Mouse (Mus musculus) midbrain, embryonic 11.5 days (tissue): ENCODE measurements around the gene Ttc7b. TPM values are rescaled to one million over a fixed set of nuclear protein-coding genes. Genes with fewer than 3 reads are reported as not detected.

Experiments
- ATAC-seq: fragments of 200-750 bp; cut with Nextera tagmentation; 2 replicates; pipeline ENCODE4 v1.8.0; 2017; ENCODE audit warnings: moderate TSS enrichment, moderate library complexity; ENCODE audit not compliant: low FRiP score
- DNase-seq: peaks from one replicate; pipeline ENCODE4 v3.0.0; 2015; ENCODE audit warnings: low spot score; ENCODE audit errors: missing footprints
- H3K27ac ChIP-seq: fragments of 300-500 bp; sonication (generic); 2 replicates; pipeline ENCODE4 v1.5.1; 2014; ENCODE audit warnings: low read depth, low read length
- H3K27me3 ChIP-seq: fragments of 300-500 bp; sonication (generic); 2 replicates; pipeline ENCODE4 v1.6.1; 2014; ENCODE audit warnings: mild to moderate bottlenecking, low read length, moderate library complexity, mixed read lengths; ENCODE audit not compliant: control insufficient read depth, insufficient read depth
- H3K36me3 ChIP-seq: fragments of 300-500 bp; sonication (generic); 2 replicates; pipeline ENCODE4 v1.6.1; 2014; ENCODE audit warnings: mild to moderate bottlenecking, low read length, moderate library complexity, mixed read lengths; ENCODE audit not compliant: control insufficient read depth, insufficient read depth
- H3K4me1 ChIP-seq: fragments of 300-500 bp; sonication (generic); 2 replicates; pipeline ENCODE4 v1.6.1; 2014; ENCODE audit warnings: low read length; ENCODE audit not compliant: control insufficient read depth, insufficient read depth
- H3K4me2 ChIP-seq: fragments of 300-500 bp; sonication (generic); 2 replicates; pipeline ENCODE4 v1.6.1; 2014; ENCODE audit warnings: mild to moderate bottlenecking, moderate library complexity
- H3K4me3 ChIP-seq: fragments of 300-500 bp; sonication (generic); 2 replicates; pipeline ENCODE4 v1.5.1; 2014; ENCODE audit warnings: low read depth, low read length
- H3K9ac ChIP-seq: fragments of 300-500 bp; sonication (generic); 2 replicates; pipeline ENCODE4 v1.6.1; 2014; ENCODE audit warnings: low read length
- H3K9me3 ChIP-seq: fragments of 300-500 bp; sonication (generic); 2 replicates; pipeline ENCODE4 v1.6.1; 2016; ENCODE audit warnings: low read length; ENCODE audit not compliant: control insufficient read depth
- WGBS: fragments of 180-500 bp; shearing (Covaris S2); extraction: QIAGEN DNeasy Blood & Tissue Kit; methylation state at CpG from one replicate; pipeline ENCODE4 v1.1.7; 2014; 5-methylcytosine and 5-hydroxymethylcytosine counted together
- polyA plus RNA-seq: library from polyadenylated mRNA; unstranded; fragments of >200 nt; fragmentation: Nextera tagmentation; extraction: Ambion mirVana; gene quantifications from 2 replicates; pipeline ENCODE4 v1.2.1, GENCODE M21; 2014

Gene Ttc7b
- polyA plus RNA-seq, 1 experiment from 2014 or later, result 9.2 TPM

DNA sequence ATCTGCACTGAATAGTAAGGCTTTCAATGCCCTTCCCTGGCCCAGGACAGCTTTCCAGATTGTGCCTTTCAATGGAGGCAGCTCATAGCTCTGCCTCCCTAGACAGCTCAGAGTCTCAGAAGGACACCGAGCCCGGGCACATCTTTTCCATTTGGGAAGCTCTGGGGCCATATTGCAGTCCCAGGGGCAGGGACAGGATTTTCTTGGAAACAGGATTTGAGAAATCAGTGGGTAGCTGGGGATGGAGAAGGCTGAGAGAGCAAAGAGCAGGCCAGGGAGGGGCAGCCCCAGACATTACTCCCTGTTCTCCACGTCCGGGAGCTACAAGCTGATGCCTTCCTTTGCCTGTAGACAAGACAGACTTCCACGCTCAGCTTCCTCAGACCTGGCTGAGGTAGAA lies 9.0 kb upstream of the Ttc7b start:
- ATAC-seq (no peak), DNase-seq (no peak)
- Histone ChIP-seq H3K36me3 (no peaks in the 10 kb centered on the region), H3K27me3 (no peaks in the 10 kb centered on the region), H3K27ac (no peak overlapping the region), H3K4me3 (no peak overlapping the region), H3K9me3 (no peaks in the 10 kb centered on the region), H3K4me2 (no peak overlapping the region), H3K9ac (no peak overlapping the region), H3K4me1 (peaks cover 20% of the 10 kb centered on the region)
- WGBS, result 78% methylated on average over 5 of the region's 5 CpGs

DNA sequence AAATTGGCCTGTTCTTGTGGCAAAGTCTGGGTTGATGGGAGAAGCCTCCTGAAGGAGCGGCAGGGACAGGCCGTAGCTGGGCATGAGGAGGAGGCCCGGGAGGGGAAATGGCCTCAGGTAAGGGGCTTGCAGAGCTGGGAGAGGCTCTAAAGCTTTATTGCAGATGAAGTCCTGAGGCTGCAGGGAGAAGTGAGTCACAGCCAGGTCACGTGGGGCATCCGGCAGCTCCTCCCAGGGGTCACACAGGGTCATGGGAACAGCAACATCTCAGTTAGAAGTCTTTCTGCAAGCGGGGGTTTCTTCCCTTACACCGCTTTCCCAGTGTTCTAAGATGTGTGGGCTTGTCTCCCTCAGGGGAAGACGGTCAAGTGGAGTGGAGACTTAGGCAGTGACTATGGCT lies 8.5 kb upstream of the Ttc7b start:
- no peak overlapping the region; the same call in 1 of the 2 replicates for H3K27ac ChIP-seq

DNA sequence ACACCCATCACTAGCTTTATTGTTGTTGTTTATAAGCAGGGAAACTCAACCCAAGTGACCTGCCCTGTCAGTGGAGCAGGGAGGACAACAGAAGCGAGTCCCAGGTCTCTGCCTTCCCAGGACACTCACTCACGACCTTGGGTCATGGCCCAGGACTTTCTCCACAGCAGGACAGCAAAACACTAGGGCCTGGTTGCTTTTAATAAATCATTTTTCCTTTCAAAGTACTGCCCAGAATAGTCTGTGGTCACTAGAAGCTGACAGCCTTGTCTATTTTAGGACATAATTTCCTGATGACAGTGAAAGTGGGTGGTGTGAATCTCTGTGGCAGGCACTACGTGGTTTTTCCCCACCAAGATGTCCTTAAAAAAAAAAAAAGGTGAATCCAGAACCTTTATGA lies 7.6 kb upstream of the Ttc7b start:
- no peak overlapping the region for H3K4me3 ChIP-seq
- H3K27ac ChIP-seq, result no peak overlapping the region

More for the DNA sequence above, 8.5 kb upstream of the Ttc7b start:
- H3K4me3 ChIP-seq, result no peak overlapping the region
- ATAC-seq, result no peak
- H3K4me1 ChIP-seq, result peaks cover 17% of the 10 kb centered on the region
- H3K4me2 ChIP-seq, result no peak overlapping the region
- H3K9me3 ChIP-seq, result no peaks in the 10 kb centered on the region
- no peaks in the 10 kb centered on the region for H3K27me3 ChIP-seq
- WGBS, result 12% methylated on average over 8 of the region's 8 CpGs
- no peaks in the 10 kb centered on the region for H3K36me3 ChIP-seq
- peak; percentile 86 for DNase-seq
- peak overlapping the region; percentile 41 for H3K9ac ChIP-seq

DNA sequence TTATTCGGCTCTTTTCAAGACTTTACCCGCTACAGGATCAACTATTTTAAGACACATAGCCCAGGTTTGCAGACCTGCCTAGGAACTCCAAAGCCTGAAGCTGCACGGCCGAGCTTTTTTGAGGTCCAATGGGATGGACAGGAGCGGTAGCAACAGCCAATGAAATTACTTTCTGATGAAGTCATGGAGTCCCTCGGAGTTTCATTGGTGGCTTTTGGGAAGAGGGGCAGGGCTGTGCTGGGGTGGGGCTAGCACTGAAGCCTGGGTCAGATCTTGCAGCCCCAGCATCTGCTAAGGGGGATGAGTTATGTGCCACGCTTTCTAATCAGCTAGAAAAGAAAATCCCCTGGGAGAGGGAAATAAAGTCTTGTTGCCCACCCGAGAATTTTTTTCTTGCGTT lies 7.1 kb upstream of the Ttc7b start:
- no peak overlapping the region for H3K4me3 ChIP-seq
- peak; percentile 99 for ATAC-seq
- WGBS, result 10% methylated on average over 9 of the region's 9 CpGs
- H3K36me3 ChIP-seq, result no peaks in the 10 kb centered on the region
- H3K4me2 ChIP-seq, result peak overlapping the region; percentile 46
- H3K27me3 ChIP-seq, result no peaks in the 10 kb centered on the region
- peaks cover 12% of the 10 kb centered on the region for H3K4me1 ChIP-seq
- DNase-seq, result peak; percentile 93
- no peaks in the 10 kb centered on the region for H3K9me3 ChIP-seq
- no peak overlapping the region for H3K9ac ChIP-seq
- H3K27ac ChIP-seq, result no peak overlapping the region

More for the DNA sequence above, 7.6 kb upstream of the Ttc7b start:
- H3K9me3 ChIP-seq, result no peaks in the 10 kb centered on the region
- H3K27me3 ChIP-seq, result no peaks in the 10 kb centered on the region
- 63% methylated on average over 3 of the region's 3 CpGs for WGBS
- peak overlapping the region; percentile 46; the same call in 1 of the 2 replicates for H3K4me2 ChIP-seq
- H3K9ac ChIP-seq, result no peak overlapping the region
- H3K36me3 ChIP-seq, result no peaks in the 10 kb centered on the region
- DNase-seq (no peak), ATAC-seq (peak; percentile 47; the same call in 1 of the 2 replicates)
- peaks cover 12% of the 10 kb centered on the region for H3K4me1 ChIP-seq

DNA sequence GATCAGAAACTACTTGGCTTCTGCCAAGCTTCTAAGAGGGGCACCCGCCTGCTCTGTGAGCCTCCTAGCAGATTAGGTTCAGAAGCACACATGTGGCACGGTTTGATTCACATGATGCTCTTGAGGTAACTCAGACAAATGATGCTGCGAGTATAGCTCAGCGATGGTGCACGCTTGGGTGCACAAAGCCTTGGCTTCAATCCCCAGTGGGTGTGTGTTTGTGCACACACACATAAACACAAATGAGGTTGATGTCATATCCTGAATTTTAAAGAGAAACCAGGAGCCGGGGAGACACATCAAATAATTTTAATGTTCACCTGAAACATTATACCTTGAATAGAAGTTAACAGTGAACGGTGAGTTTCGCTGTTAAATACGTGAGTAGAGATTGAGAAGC lies 6.6 kb upstream of the Ttc7b start:
- no peaks in the 10 kb centered on the region for H3K27me3 ChIP-seq
- H3K4me2 ChIP-seq, result peak overlapping the region; percentile 46
- peaks cover 12% of the 10 kb centered on the region for H3K4me1 ChIP-seq
- no peak for ATAC-seq
- H3K9me3 ChIP-seq, result no peaks in the 10 kb centered on the region
- WGBS, result 67% methylated on average over 9 of the region's 9 CpGs
- H3K9ac ChIP-seq, result no peak overlapping the region
- H3K27ac ChIP-seq, result no peak overlapping the region
- no peaks in the 10 kb centered on the region for H3K36me3 ChIP-seq
- H3K4me3 ChIP-seq, result no peak overlapping the region
- DNase-seq, result no peak

DNA sequence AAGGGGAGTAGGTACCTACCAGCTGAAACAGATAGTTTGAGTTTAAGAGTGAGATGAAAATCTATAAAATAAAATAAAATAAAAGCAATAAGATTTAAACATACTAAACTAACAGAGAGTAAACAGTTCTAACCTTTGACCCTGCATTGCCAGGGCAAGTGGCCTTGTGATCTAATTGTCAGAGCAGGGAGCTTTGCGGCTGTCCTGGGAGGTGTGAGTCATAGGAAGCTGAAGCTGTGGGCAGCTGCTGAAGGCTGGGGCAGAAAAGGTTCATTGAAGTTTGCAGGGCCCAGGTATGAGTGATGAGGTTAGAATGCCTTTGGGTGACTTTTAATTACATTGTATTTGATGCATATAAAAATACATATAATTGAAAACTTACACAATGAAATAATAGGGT lies 5.3 kb upstream of the Ttc7b start:
- ATAC-seq (no peak), DNase-seq (no peak)
- Histone ChIP-seq H3K9me3 (no peaks in the 10 kb centered on the region), H3K4me2 (no peak overlapping the region), H3K4me3 (no peak overlapping the region), H3K9ac (no peak overlapping the region), H3K36me3 (no peaks in the 10 kb centered on the region), H3K4me1 (peaks cover 12% of the 10 kb centered on the region), H3K27ac (no peak overlapping the region), H3K27me3 (no peaks in the 10 kb centered on the region; the same call in 1 of the 2 replicates)
- 79% methylated on average over 1 of the region's 1 CpGs for WGBS

DNA sequence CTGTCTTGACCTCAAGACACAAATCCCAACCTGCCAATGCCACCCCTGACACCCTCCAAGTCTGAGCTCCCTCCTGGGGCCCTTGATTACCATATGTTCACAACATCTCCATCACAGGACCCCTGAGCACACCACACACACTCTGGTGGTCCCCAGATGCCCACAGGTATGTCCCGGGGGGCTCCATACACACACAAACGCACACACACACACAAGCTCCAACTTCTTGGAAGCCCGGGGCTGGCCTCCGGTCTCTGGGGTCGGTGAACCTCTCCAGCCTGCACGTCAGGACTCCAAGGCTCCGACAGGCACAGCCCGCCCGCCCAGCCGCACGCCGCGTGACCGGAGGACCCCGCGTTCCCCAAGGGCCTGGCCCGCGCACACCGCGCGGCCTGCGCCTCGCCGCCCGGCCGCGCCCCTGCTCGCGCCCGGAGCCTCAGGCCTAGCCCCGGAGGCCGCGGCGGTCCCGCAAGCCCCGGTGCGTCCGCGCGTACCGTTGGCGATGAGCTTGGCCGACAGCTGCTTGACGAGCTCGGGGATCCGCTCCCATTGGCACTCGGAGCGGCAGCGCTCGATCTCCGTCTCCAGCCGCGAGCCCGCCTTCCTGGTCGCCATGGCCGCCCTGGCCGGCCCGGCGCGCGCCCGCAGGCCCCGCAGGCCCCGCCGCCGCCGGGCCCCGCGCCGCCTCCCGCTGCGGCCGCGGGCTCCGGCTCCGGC lies 391 bp downstream of the Ttc7b start:
- WGBS, result under 1% methylated on average over 70 of the region's 76 CpGs
- Histone ChIP-seq H3K9me3 (no peaks in the 10 kb centered on the region), H3K4me1 (peaks cover 15% of the 10 kb centered on the region), H3K27me3 (no peaks in the 10 kb centered on the region; the same call in 1 of the 2 replicates), H3K4me3 (peak overlapping the region; percentile 87), H3K9ac (peak overlapping the region; percentile 96), H3K27ac (peak overlapping the region; percentile 65), H3K4me2 (peak overlapping the region; percentile 63), H3K36me3 (no peaks in the 10 kb centered on the region)
- ATAC-seq (peak; percentile 83), DNase-seq (peak; percentile 93)

DNA sequence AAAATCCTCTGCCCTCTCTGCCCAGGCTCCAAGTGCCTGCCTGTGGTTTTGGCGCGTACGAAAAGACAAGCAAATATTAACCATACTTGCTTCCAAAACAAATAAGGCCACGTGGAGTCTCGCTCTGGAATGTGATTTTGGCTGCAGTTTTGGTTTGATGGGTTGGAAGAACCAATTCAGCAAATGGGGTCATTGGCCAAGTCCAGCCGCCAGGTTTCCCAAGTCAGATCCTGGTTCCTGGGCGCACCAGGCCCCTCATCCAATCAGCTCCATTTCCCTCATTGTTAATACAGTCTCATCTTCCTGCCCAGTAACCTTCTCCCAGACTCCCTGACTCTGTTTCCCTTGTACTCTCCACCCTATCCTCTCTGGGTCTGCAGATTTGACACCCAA lies 946 bp downstream of the Ttc7b start:
- H3K27ac ChIP-seq, result no peak overlapping the region
- peak; percentile 87 for DNase-seq
- no peaks in the 10 kb centered on the region for H3K36me3 ChIP-seq
- H3K4me2 ChIP-seq, result peak overlapping the region; percentile 63
- H3K27me3 ChIP-seq, result no peaks in the 10 kb centered on the region; the same call in 1 of the 2 replicates
- peaks cover 15% of the 10 kb centered on the region for H3K4me1 ChIP-seq
- WGBS, result 53% methylated on average over 7 of the region's 7 CpGs
- ATAC-seq, result no peak; the same call in 1 of the 2 replicates
- peak overlapping the region; percentile 96 for H3K9ac ChIP-seq
- no peaks in the 10 kb centered on the region for H3K9me3 ChIP-seq
- peak overlapping the region; percentile 87 for H3K4me3 ChIP-seq

DNA sequence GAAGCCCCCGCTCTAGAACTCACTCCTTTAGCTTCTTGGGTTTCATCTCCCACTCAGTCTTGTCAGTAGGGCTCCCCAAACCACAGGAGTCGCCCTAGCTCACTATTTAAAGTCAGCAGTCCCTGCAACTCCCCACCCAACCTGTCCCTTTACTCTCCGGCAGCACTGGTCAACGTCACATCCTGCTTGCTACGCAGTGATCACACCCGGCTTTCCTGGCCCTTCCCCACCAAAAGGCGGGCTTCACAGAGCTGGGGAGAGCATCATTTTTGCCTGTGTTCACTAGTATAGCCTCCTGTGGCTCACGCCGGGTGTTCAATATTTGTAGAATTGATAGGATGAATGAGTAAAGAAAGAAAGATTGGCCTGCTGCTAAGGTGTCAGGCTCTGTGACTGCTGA lies 3.3 kb downstream of the Ttc7b start:
- 92% methylated on average over 9 of the region's 9 CpGs for WGBS

More for the DNA sequence above, 3.3 kb downstream of the Ttc7b start:
- H3K27me3 ChIP-seq, result no peaks in the 10 kb centered on the region; the same call in 1 of the 2 replicates
- no peak overlapping the region for H3K4me3 ChIP-seq
- H3K4me1 ChIP-seq, result peaks cover 15% of the 10 kb centered on the region
- H3K9ac ChIP-seq, result no peak overlapping the region
- no peak overlapping the region for H3K27ac ChIP-seq
- no peak overlapping the region for H3K4me2 ChIP-seq
- DNase-seq (no peak), ATAC-seq (no peak)
- no peaks in the 10 kb centered on the region for H3K36me3 ChIP-seq
- H3K9me3 ChIP-seq, result no peaks in the 10 kb centered on the region
